Mouse (Mus musculus) bone marrow macrophage, adult 2 months (primary cell): ENCODE measurements around the gene Ptpre. TPM values are rescaled to one million over a fixed set of nuclear protein-coding genes. Genes with fewer than 3 reads are reported as not detected.

Source experiments
- H3K27ac ChIP-seq: 2 replicates; pipeline ENCODE4 v1.5.1; 2012; ENCODE audit warnings: low read depth, low read length; ENCODE audit not compliant: insufficient read depth
- H3K4me1 ChIP-seq: 2 replicates; pipeline ENCODE4 v1.6.1; 2012; ENCODE audit warnings: low read length; ENCODE audit not compliant: control insufficient read depth, insufficient read depth
- H3K4me3 ChIP-seq: 2 replicates; pipeline ENCODE4 v1.5.1; 2012; ENCODE audit warnings: mild to moderate bottlenecking, low read length, moderate library complexity; ENCODE audit not compliant: insufficient read depth
- CTCF ChIP-seq: IDR thresholded peaks from 2 replicates; pipeline ENCODE4 v1.5.1; 2012; ENCODE audit warnings: low read depth, mild to moderate bottlenecking, low read length, moderate library complexity
- POLR2A ChIP-seq: IDR thresholded peaks from 2 replicates; pipeline ENCODE4 v1.6.1; 2012; ENCODE audit warnings: mild to moderate bottlenecking, low read depth, low read length, borderline replicate concordance
- polyA plus RNA-seq: library from polyadenylated mRNA; stranded (reverse); fragments of >200 nt; gene quantifications from 2 replicates; pipeline ENCODE4 v1.2.4, GENCODE M21; 2012; ENCODE audit not compliant: missing spikeins, insufficient read depth, insufficient read length

Gene Ptpre
- polyA plus RNA-seq, 1 experiment = 45.3 TPM

DNA sequence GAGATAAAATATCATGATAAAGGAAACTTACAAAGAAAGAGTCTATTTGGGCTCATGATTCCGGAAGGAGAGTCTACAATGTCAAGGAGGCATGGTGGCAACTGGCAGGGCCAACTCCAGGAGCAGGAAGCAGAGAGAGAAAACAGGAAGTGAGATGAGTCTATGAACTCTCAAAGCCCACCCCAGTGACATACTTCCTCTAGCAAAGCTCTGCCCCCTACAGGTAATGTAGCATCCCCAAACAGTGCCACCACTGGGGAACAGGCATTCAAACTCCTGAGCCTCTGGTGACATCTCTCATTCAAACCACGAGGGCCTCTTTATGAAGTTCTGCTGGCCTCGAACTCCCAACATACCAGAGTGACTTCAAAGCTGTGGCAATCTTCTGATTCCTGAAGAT, 25.6 kb upstream of the Ptpre start:
- peaks cover 8% of the 10 kb centered on the region for H3K4me1 ChIP-seq
- TF ChIP-seq CTCF = no peak
- no peak for TF ChIP-seq POLR2A

DNA sequence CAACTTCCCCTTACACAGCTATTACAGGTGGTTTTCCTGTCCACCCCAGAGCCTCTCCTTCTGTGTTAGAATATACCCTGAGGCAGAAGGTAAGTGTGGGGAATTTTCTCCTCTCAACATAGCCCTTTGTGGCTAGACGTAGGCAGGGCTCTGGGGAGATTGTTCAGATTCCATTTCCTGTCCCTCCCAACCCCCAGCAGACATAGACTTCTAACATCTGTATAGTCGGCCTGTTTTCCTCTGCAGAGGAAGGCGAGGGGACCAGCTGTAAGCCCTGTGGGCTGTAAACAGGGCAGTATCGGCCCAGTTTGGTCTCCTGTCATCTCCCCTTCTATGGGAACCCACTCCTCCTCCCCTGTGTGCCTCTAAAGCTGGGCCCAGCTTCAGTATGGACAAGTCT, 20.1 kb upstream of the Ptpre start:
- no peak overlapping the region for H3K4me3 ChIP-seq
- H3K27ac ChIP-seq = no peak overlapping the region
- H3K4me1 ChIP-seq = peaks cover 5% of the 10 kb centered on the region
- TF ChIP-seq CTCF (no peak), POLR2A (no peak)

More for the DNA sequence above, 25.6 kb upstream of the Ptpre start:
- Histone ChIP-seq H3K4me3 (no peak overlapping the region), H3K27ac (no peak overlapping the region)

DNA sequence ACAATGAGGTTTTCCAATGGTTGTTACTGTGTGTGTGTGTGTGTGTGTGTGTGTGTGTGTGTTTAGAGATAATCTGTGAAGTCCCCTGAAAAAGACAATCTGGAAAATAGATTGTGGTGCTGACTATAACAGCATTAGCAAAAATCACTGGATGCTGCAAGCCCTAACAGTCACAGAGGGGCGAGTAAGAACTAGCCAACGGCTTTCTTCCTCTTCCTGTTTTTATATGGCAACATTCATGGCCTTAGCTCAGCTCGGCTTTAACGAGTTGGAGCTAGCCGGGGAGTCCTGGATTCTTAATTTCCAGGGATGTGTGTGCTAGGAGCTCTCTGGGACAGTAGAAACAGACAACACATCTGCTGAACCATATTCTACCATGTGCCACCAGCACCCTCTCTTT, 17.0 kb upstream of the Ptpre start:
- TF ChIP-seq POLR2A (no peak), CTCF (no peak)
- peaks cover 7% of the 10 kb centered on the region for H3K4me1 ChIP-seq
- no peak overlapping the region for H3K27ac ChIP-seq
- no peak overlapping the region for H3K4me3 ChIP-seq

DNA sequence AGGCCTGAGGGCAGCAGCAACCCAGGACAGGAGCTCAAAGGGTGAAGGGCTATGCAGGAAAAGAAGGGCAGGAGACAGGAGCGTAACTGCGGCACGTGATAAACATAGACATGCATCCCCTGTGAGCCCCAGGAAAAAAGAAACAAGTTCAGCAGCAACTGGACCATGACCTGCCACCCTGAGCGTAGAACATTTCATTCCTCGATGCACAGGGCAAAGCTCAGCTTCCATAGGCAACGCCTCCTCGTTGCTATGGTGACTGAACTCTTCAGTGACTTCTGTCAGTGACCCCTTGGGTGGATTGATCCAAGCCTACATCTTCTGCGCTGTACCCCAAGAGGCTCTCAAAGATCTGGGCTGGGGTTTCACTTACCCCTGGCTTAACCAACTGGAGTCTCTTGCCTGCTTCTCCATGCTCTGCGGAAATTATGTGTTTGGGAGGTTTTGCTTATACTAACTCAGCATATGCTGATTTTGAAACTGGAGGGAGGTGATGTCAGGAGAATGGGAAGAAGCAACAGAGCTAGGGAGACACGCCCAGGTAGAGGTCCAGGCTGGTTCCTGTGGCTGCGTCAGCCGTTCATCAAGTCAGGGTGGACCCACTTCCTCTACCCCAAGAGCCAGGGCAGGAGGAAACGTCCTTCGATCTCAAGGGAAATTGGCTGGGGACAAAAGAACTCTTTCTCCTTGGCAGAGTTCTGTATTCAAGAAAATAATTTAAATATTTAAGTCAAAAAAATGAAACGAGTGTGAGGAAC, 15.3 kb upstream of the Ptpre start:
- no peak overlapping the region for H3K4me3 ChIP-seq
- H3K4me1 ChIP-seq = peaks cover 7% of the 10 kb centered on the region
- no peak overlapping the region for H3K27ac ChIP-seq
- TF ChIP-seq POLR2A (no peak), CTCF (no peak)

DNA sequence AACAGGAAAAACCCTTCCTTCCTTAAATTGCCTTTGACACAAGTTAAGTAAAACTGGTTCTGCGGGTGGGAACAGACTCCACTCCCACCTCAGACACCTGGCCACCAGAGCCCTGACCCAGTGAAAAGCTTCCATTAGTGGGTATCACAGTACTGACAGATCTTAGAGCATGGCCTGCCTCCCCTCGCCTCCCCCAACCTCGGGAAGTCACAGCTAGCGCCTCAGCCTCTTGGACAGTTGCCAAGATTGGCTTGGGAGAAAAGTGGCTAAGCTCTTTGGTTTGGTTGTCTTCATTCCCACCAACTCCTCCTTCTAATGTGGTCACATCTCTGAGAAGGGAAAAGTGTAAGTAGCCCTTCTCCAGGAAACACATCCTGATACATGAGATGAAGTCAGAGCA, 13.3 kb upstream of the Ptpre start:
- no peak overlapping the region for H3K4me3 ChIP-seq
- TF ChIP-seq POLR2A = no peak
- no peak for TF ChIP-seq CTCF
- H3K4me1 ChIP-seq = peaks cover 7% of the 10 kb centered on the region
- no peak overlapping the region for H3K27ac ChIP-seq

DNA sequence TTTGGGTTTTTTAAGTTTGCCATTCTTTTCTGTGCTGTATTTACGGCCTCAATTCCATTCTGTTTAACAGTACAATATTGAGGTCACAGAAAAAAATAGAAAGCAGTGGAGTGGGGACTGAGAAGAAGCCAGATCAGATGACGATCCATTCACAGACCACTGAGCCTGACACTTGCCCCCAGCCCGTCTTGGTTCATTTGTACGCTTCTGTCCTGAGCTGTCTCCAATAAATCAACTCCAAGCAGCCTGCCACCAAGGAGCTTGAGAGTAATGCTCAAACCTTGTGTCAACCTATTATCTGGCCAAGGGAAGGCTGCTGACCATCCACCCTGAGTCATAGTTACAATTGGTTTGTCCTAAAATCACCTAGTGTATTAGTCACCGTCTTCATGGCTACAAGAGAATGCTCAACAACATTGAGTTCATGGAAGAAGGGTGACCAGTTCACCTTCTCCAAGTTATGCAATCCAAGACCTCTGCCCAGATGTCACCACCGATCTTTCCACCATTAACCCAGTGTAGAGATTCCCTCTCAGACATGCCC, 12.8 kb upstream of the Ptpre start:
- Histone ChIP-seq H3K4me3 (no peak overlapping the region), H3K4me1 (peaks cover 7% of the 10 kb centered on the region), H3K27ac (no peak overlapping the region)
- TF ChIP-seq POLR2A (no peak), CTCF (no peak)

DNA sequence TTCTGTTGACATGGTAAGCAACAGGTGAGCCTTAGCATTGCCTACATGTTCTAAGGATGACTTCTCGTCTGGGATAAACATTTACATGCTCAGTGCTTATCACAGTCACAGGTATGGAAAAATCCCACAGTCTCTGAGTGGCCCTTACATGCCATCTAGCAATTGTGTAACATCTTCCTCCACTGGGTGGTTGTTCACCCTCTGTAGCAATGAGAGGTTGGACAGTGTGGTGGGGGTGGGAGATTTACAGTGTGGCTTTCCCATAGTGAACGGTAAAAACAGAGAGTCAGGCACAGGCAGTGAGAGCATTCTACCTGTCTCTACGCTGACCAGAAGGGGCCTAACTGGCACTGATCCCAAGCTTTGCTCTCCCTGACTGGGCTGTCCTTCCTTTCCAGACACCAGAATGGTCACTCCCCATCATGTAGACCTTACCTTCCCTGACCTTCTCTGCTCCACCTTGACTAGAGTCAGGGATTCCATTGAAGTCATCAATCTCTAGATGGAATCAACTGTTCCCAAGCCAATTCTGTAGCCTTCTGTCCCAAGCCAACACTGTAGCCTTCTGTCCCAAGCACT, 10.6 kb upstream of the Ptpre start:
- TF ChIP-seq POLR2A = no peak
- TF ChIP-seq CTCF = no peak
- no peak overlapping the region for H3K4me3 ChIP-seq
- H3K4me1 ChIP-seq = 0 out of 2 replicates have a peak, but pooled peaks cover 2% of the 10 kb centered on the region
- H3K27ac ChIP-seq = no peak overlapping the region

DNA sequence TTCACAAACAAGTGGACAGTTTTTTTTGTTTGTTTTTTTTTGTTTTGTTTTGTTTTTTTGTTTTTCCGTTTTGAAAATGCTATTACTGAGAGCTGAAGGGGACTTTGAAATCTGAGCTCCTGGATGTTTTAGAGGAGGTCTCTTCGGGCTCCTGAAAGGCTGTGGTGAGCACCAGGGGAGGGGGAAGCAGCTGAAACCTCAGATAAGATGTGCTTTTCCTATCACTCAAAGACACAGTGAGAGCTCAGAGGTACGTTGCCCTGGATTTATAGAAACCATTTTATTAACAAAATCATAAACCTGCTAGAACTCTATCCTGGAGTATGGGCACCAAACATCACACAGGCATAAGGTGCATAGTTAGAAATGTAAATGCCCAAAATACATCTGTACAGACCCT, 10.1 kb upstream of the Ptpre start:
- no peak overlapping the region for H3K4me3 ChIP-seq
- H3K27ac ChIP-seq = no peak overlapping the region
- 0 out of 2 replicates have a peak, but pooled peaks cover 2% of the 10 kb centered on the region for H3K4me1 ChIP-seq
- TF ChIP-seq CTCF = no peak
- no peak for TF ChIP-seq POLR2A

DNA sequence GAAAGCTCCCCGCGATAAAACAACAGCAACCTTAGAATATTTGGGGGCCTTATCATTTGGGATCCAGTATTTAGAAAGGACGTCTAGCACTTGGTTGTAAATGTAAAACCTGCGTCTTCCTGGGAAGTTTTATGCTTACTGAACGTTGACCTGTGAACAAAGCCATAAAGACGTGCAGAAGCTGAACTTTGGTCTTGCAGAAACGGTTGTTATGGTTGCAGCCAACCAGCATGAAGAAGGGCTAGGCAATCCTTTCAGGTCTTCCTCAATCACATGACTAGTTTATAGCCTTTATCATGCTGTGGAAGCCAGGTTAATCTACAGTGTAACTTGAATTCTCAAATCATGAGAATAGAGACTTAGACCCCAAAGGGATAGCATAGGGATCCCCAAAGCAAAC, 8.8 kb upstream of the Ptpre start, which contains the start of gene Clrn3:
Gene Clrn3 (minus strand): TSS at position 140 of the 400 bp plus-strand sequence.
- TF ChIP-seq POLR2A (no peak), CTCF (no peak)
- Histone ChIP-seq H3K4me1 (no peaks in the 10 kb centered on the region), H3K27ac (no peak within 1 kb of the TSS), H3K4me3 (no peak within 1 kb of the TSS)

DNA sequence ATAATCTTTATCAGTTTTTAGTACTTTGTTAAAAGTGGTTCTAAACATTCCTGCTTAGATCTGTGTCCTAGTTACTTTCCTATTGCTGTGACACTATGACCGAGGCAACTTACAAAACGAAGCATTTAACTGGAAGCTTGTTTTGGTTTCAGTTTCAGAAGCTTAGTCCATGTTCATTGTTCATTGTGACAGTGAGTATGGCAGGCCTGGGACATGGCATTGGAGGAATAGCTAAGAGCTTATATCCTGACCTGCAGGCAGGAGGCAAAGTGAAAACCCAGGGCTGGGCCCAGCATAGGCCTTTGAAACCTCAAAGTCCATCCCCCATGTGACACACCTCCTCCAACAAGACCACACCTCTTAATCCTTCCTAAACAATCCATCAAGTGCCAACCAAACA, 8.2 kb upstream of the Ptpre start:
- Histone ChIP-seq H3K4me3 (no peak overlapping the region), H3K27ac (no peak overlapping the region), H3K4me1 (no peaks in the 10 kb centered on the region)
- no peak for TF ChIP-seq CTCF
- no peak for TF ChIP-seq POLR2A
